In genomic region chr7:127745251-127745651, GRCm38 (mm10) we compare ENCODE assay signal across 8 mouse cellular contexts. TPM values are rescaled to one million over a fixed set of nuclear protein-coding genes. Genes with fewer than 3 reads are reported as not detected.
A peak's percentile ranks its signal among the peaks of the same experiment; 100 is the strongest.
DNase-seq lines count a peak whose midpoint lies in the region; ATAC-seq and TF ChIP-seq lines count a peak whose summit lies in the region.

No protein-coding gene starts in this region.

- TF ChIP-seq CTCF in cerebellum, adult 2 months (IDR thresholded peaks at IDR 0.05; ENCODE audit: borderline replicate concordance, insufficient read depth, low read depth, low read length): 0 out of 2 replicates have a peak, but pooled peaks have one; percentile 15
- TF ChIP-seq CTCF in forebrain, postnatal 0 days (IDR thresholded peaks at IDR 0.05; ENCODE audit: low read depth): no peak; the same call in 1 of the 2 replicates

- ATAC-seq in forebrain, postnatal 0 days: peak; percentile 89
- peak; percentile 80 for ATAC-seq in lung, embryonic 15.5 days (ENCODE audit: borderline replicate concordance, extremely low read depth, low FRiP score, low TSS enrichment)

- WGBS in cerebellum, adult 2 months: under 1% methylated on average over 19 of the region's 19 CpGs
- WGBS in forebrain, postnatal 0 days: under 1% methylated on average over 19 of the region's 19 CpGs
- under 1% methylated on average over 19 of the region's 19 CpGs for WGBS in lung, embryonic 15.5 days

- H3K4me3 ChIP-seq in cerebellum, adult 2 months (replicated peaks; ENCODE audit: insufficient read depth, low read depth, low read length): peak overlapping the region; percentile 88
- peak overlapping the region; percentile 89 for H3K4me3 ChIP-seq in forebrain, postnatal 0 days (ENCODE audit: low read depth, low read length)
- peak overlapping the region; percentile 92 for H3K4me3 ChIP-seq in lung, embryonic 15.5 days

- DNase-seq in MEL-GATA-1-ER (ENCODE audit: extremely low read depth, low read depth): peak; percentile 96
- peak; percentile 92 to 97 for DNase-seq in cerebellum, adult 2 months
- DNase-seq in forebrain, postnatal 0 days: peak; percentile 99
- DNase-seq in heart, postnatal 4 days: peak; percentile 91
- peak; percentile 95 to 98 for DNase-seq in layer of hippocampus, adult 8-10 months (ENCODE audit: low spot score in 2 of 2)
- DNase-seq in ovary, adult 18-20 months (ENCODE audit: low spot score): peak; percentile 92
- DNase-seq in thymus, postnatal 0 days (ENCODE audit: low spot score): peak; percentile 93

- H3K36me3 ChIP-seq in forebrain, postnatal 0 days (ENCODE audit: insufficient read depth): peaks cover 17% of the 10 kb centered on the region
- peaks cover 21% of the 10 kb centered on the region for H3K36me3 ChIP-seq in lung, embryonic 15.5 days

- H3K9ac ChIP-seq in forebrain, postnatal 0 days: peak overlapping the region; percentile 85; the same call in 1 of the 2 replicates
- peak overlapping the region; percentile 80 for H3K9ac ChIP-seq in lung, embryonic 15.5 days

- TF ChIP-seq POLR2A in cerebellum, adult 2 months (IDR thresholded peaks at IDR 0.05; ENCODE audit: borderline replicate concordance, insufficient read depth, low read length): peak; percentile 45; the same call in 1 of the 2 replicates

- H3K27ac ChIP-seq in cerebellum, adult 2 months (ENCODE audit: insufficient read depth, low read length): peak overlapping the region; percentile 55; the same call in 1 of the 2 replicates
- peak overlapping the region; percentile 94 for H3K27ac ChIP-seq in forebrain, postnatal 0 days (ENCODE audit: low read depth, low read length)
- H3K27ac ChIP-seq in lung, embryonic 15.5 days: peak overlapping the region; percentile 89

- H3K4me1 ChIP-seq in cerebellum, adult 2 months (ENCODE audit: control insufficient read depth, insufficient read depth, low read length): peaks cover 4% of the 10 kb centered on the region; the same call in 1 of the 2 replicates
- H3K4me1 ChIP-seq in forebrain, postnatal 0 days (ENCODE audit: insufficient read depth): peaks cover 3% of the 10 kb centered on the region; the same call in 1 of the 2 replicates
- peaks cover 21% of the 10 kb centered on the region for H3K4me1 ChIP-seq in lung, embryonic 15.5 days

- H3K9me3 ChIP-seq in forebrain, postnatal 0 days (ENCODE audit: low read length): no peaks in the 10 kb centered on the region
- H3K9me3 ChIP-seq in lung, embryonic 15.5 days: no peaks in the 10 kb centered on the region

- H3K27me3 ChIP-seq in cerebellum, adult 2 months (ENCODE audit: control insufficient read depth, insufficient read depth, low read length): no peaks in the 10 kb centered on the region
- no peaks in the 10 kb centered on the region for H3K27me3 ChIP-seq in forebrain, postnatal 0 days (ENCODE audit: insufficient read depth, low read length)
- H3K27me3 ChIP-seq in lung, embryonic 15.5 days: no peaks in the 10 kb centered on the region

- peak overlapping the region; percentile 61 for H3K4me2 ChIP-seq in forebrain, postnatal 0 days (ENCODE audit: low read depth)
- H3K4me2 ChIP-seq in lung, embryonic 15.5 days: peak overlapping the region; percentile 89

RNA-seq across cellular contexts. Expression of gene Fbxl19, which starts 0.9 kb away (rescaled TPM):
- polyA plus RNA-seq in cerebellum, adult 2 months (2012; rRNA removed): 35.2 and 37.8 TPM in 2 replicates
- total RNA-seq in forebrain, postnatal 0 days (2014; rRNA removed): 162 and 178 TPM in 2 replicates
- 6.9 and 7.9 TPM in 2 replicates for polyA plus RNA-seq in forebrain, postnatal 0 days (2015; fragmentation: Nextera tagmentation; extraction: Ambion mirVana)
- total RNA-seq in heart, postnatal 4 days (2021): 1 to 10 TPM; 6.0 TPM
- 10 to 100 TPM; 52.2 to 65.5 (median 56.3) TPM for total RNA-seq in layer of hippocampus, adult 8-10 months (2022)
- polyA plus RNA-seq in lung, embryonic 15.5 days (2015; fragmentation: Nextera tagmentation; extraction: Ambion mirVana): 4.3 and 5.1 TPM in 2 replicates
- polyA plus RNA-seq in thymus, postnatal 0 days (2015; fragmentation: Nextera tagmentation; extraction: Ambion mirVana): 1.6 and 1.7 TPM in 2 replicates

RNA-seq across cellular contexts. Expression of gene Ctf2, which starts 13.3 kb away (rescaled TPM):
- polyA plus RNA-seq in cerebellum, adult 2 months (2012; rRNA removed): not detected in 2 replicates
- total RNA-seq in forebrain, postnatal 0 days (2014; rRNA removed): not detected in 2 replicates
- polyA plus RNA-seq in forebrain, postnatal 0 days (2015; fragmentation: Nextera tagmentation; extraction: Ambion mirVana): not detected in 2 replicates
- total RNA-seq in heart, postnatal 4 days (2021): not detected
- not detected for total RNA-seq in layer of hippocampus, adult 8-10 months (2022)
- polyA plus RNA-seq in lung, embryonic 15.5 days (2015; fragmentation: Nextera tagmentation; extraction: Ambion mirVana): 0.16 and 0.29 TPM in 2 replicates
- polyA plus RNA-seq in thymus, postnatal 0 days (2015; fragmentation: Nextera tagmentation; extraction: Ambion mirVana): 0.06 TPM in 1 of 2 replicates, not detected in the other

RNA-seq across cellular contexts. Expression of gene Orai3, which starts 24.4 kb away (rescaled TPM):
- polyA plus RNA-seq in cerebellum, adult 2 months (2012; rRNA removed): 24.1 and 26.1 TPM in 2 replicates
- 19.0 and 19.4 TPM in 2 replicates for total RNA-seq in forebrain, postnatal 0 days (2014; rRNA removed)
- polyA plus RNA-seq in forebrain, postnatal 0 days (2015; fragmentation: Nextera tagmentation; extraction: Ambion mirVana): 9.6 and 13.4 TPM in 2 replicates
- total RNA-seq in heart, postnatal 4 days (2021): 10 to 100 TPM; 14.7 to 14.8 TPM
- total RNA-seq in layer of hippocampus, adult 8-10 months (2022): 10 to 100 TPM; 25.8 to 30.7 (median 29.4) TPM
- 27.2 and 30.7 TPM in 2 replicates for polyA plus RNA-seq in lung, embryonic 15.5 days (2015; fragmentation: Nextera tagmentation; extraction: Ambion mirVana)
- polyA plus RNA-seq in thymus, postnatal 0 days (2015; fragmentation: Nextera tagmentation; extraction: Ambion mirVana): 16.1 TPM in 2 replicates

RNA-seq across cellular contexts. Expression of gene Setd1a, which starts 31.2 kb away (rescaled TPM):
- polyA plus RNA-seq in cerebellum, adult 2 months (2012; rRNA removed): 23.1 and 25.5 TPM in 2 replicates
- 18.2 and 20.7 TPM in 2 replicates for total RNA-seq in forebrain, postnatal 0 days (2014; rRNA removed)
- 13.2 and 13.7 TPM in 2 replicates for polyA plus RNA-seq in forebrain, postnatal 0 days (2015; fragmentation: Nextera tagmentation; extraction: Ambion mirVana)
- total RNA-seq in heart, postnatal 4 days (2021): 10 to 100 TPM; 30.8 to 32.0 TPM
- 10 to 100 TPM; 46.6 to 56.4 (median 48.7) TPM for total RNA-seq in layer of hippocampus, adult 8-10 months (2022)
- polyA plus RNA-seq in lung, embryonic 15.5 days (2015; fragmentation: Nextera tagmentation; extraction: Ambion mirVana): 23.3 and 24.7 TPM in 2 replicates
- 18.2 and 21.1 TPM in 2 replicates for polyA plus RNA-seq in thymus, postnatal 0 days (2015; fragmentation: Nextera tagmentation; extraction: Ambion mirVana)

RNA-seq across cellular contexts. Expression of gene Ctf1, which starts 32.7 kb away (rescaled TPM):
- 6.4 and 6.5 TPM in 2 replicates for polyA plus RNA-seq in cerebellum, adult 2 months (2012; rRNA removed)
- 6.5 and 6.6 TPM in 2 replicates for total RNA-seq in forebrain, postnatal 0 days (2014; rRNA removed)
- polyA plus RNA-seq in forebrain, postnatal 0 days (2015; fragmentation: Nextera tagmentation; extraction: Ambion mirVana): 3.8 and 4.3 TPM in 2 replicates
- 1 to 10 TPM; 3.4 to 4.0 TPM for total RNA-seq in heart, postnatal 4 days (2021)
- total RNA-seq in layer of hippocampus, adult 8-10 months (2022): 1 to 10 TPM; 3.1 to 5.2 (median 3.5) TPM
- polyA plus RNA-seq in lung, embryonic 15.5 days (2015; fragmentation: Nextera tagmentation; extraction: Ambion mirVana): 12.1 and 12.8 TPM in 2 replicates
- 13.1 and 13.5 TPM in 2 replicates for polyA plus RNA-seq in thymus, postnatal 0 days (2015; fragmentation: Nextera tagmentation; extraction: Ambion mirVana)

Comparison
In these comparisons a context has a peak if more than half of its experiments do, and no peak if none do; other contexts are left out.
1. Peak in every context shown above with its lines: DNase-seq, ATAC-seq, H3K4me3 ChIP-seq and H3K27ac ChIP-seq.